Mouse (Mus musculus): ENCODE results near the gene Pfn5.
"Not testable (repeated sequence)": the region's sequence is repeated elsewhere in the genome, so short reads cannot be mapped to it uniquely, and the experiment has no call there.

Gene Pfn5

GRCm38 (mm10) chrX:95557887-95558286 is at the start of gene Pfn5, which contains the start of gene Asb12:
Gene Pfn5 (plus strand): TSS chrX:95558104.
Gene Asb12 (minus strand): TSS chrX:95557987.
- DNase-seq (ENCODE audit: low spot score), result no peak

GRCm38 (mm10) chrX:95523883-95524282 is 34.0 kb upstream of the Pfn5 start:
- no peak for DNase-seq (ENCODE audit: low spot score)

- no peak for DNase-seq (ENCODE audit: low spot score)
Measured at GRCm38 (mm10) chrX:95525166-95525565, 32.7 kb upstream of the Pfn5 start.

DNA sequence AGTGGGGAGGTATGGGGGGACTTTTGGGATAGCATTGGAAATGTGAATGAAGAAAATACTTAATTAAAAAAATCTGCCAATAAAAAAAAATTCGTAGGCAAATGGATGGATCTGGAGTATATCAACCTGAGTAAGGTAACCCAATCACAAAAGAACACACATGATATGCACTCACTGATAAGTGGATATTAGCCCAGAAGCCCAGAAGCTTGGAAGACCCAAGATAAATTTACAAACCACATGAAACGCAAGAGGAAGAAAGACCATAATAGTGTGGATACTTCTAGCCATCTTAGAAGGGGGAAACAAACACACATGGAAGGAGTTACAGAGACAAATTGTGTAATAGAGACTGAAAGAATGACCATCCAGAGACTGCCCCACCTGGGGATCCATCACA is 22.4 kb upstream of the Pfn5 start:
- not testable (repeated sequence) for DNase-seq (ENCODE audit: low spot score)

- no peak for DNase-seq (ENCODE audit: low spot score)
Measured at GRCm38 (mm10) chrX:95554321-95554720, 3.6 kb upstream of the Pfn5 start.

DNA sequence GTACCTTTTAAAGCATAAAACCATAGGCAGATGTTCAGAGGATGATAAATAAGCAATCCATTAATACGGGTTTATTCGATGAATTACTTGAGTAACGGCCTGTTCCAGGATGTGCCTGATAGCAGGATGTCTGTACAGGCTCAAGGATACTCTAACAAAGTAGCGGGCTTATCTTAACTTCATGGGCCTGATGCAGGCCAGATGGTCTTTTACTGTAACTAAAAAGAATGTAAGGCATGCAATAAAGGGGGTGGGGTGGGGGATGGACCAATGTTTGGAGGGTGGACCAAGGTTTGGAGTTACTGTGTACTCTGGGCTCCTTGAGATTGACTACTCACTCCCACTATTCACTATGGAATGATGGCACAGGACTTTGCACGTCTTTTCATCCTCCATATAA is 42.7 kb downstream of the Pfn5 start:
- peak; percentile 4 for DNase-seq (ENCODE audit: low spot score)

Measured in testis, postnatal 14 days (tissue).